In the genomic region with DNA sequence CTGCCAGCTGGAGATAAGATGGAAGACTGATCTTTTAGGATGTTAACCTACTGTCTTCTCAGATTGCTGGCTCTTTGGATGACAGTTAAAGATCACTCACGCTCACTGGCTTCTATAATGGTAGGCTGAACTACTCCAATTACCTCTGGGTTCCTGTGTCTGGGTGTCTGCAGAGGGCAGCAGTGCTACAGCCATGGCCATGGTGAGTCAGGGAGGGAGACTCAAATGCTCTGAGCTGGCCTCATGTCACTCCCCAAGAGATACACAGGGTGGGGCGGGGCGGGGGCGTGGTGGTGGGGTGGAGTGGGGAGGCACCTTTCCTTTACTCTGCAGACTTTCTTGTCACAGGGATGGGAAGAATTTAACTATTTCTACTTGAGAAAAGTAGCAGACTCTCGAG, we compare ENCODE assay signal across 13 mouse cellular contexts. TPM values are rescaled to one million over a fixed set of nuclear protein-coding genes. Genes with fewer than 3 reads are reported as not detected.
A peak's percentile ranks its signal among the peaks of the same experiment; 100 is the strongest.
DNase-seq lines count a peak whose midpoint lies in the region; ATAC-seq lines count a peak whose summit lies in the region.
"Had no signal": no experiment of that assay in that cellular context is flagged by ENCODE, and none has a peak within 500 bp of the region (broad histone marks: within the 10 kb centered on the region; RNA-seq: fewer than 3 reads in every experiment).

No protein-coding gene starts in this region.

- 59% methylated on average over 5 of the region's 5 CpGs for WGBS in midbrain, embryonic 13.5 days
- 63% methylated on average over 5 of the region's 5 CpGs for WGBS in midbrain, embryonic 10.5 days
- WGBS in intestine, embryonic 14.5 days: 45% methylated on average over 5 of the region's 5 CpGs
- 35% methylated on average over 5 of the region's 5 CpGs for WGBS in stomach, embryonic 14.5 days

- DNase-seq in embryo, embryonic 10.5 days (ENCODE audit: low spot score): peak; percentile 34
- DNase-seq in embryo, embryonic 9.5 days (ENCODE audit: extremely low spot score): no peak
- DNase-seq in midbrain, embryonic 10.5 days (ENCODE audit: low spot score): no peak
- no peak for DNase-seq in intestine, embryonic 14.5 days (ENCODE audit: low spot score)
- DNase-seq in retina, embryonic 14.5 days (ENCODE audit: low spot score): no peak
- DNase-seq in testis, postnatal 10 days (ENCODE audit: low spot score): no peak
- DNase-seq: cerebellum, adult 9-10 months; kidney, adult 8-10 months had no signal

- no peaks in the 10 kb centered on the region for H3K36me3 ChIP-seq in midbrain, embryonic 13.5 days
- no peaks in the 10 kb centered on the region for H3K36me3 ChIP-seq in midbrain, embryonic 10.5 days
- no peaks in the 10 kb centered on the region for H3K36me3 ChIP-seq in intestine, embryonic 14.5 days (ENCODE audit: control insufficient read depth, insufficient read depth, low read length)
- H3K36me3 ChIP-seq in stomach, embryonic 14.5 days (ENCODE audit: control insufficient read depth, insufficient read depth, low read length): no peaks in the 10 kb centered on the region
- H3K36me3 ChIP-seq: forebrain, embryonic 15.5 days; lung, embryonic 15.5 days had no signal

- H3K9me3 ChIP-seq in midbrain, embryonic 13.5 days: no peaks in the 10 kb centered on the region
- H3K9me3 ChIP-seq in midbrain, embryonic 10.5 days (replicated peaks): no peaks in the 10 kb centered on the region
- no peaks in the 10 kb centered on the region for H3K9me3 ChIP-seq in intestine, embryonic 14.5 days (ENCODE audit: control insufficient read depth, low read length)
- no peaks in the 10 kb centered on the region for H3K9me3 ChIP-seq in stomach, embryonic 14.5 days (ENCODE audit: control insufficient read depth, low read depth, low read length)
- H3K9me3 ChIP-seq: forebrain, embryonic 15.5 days; lung, embryonic 15.5 days had no signal

- no peak overlapping the region for H3K27ac ChIP-seq in midbrain, embryonic 13.5 days
- no peak overlapping the region for H3K27ac ChIP-seq in midbrain, embryonic 10.5 days (replicated peaks)
- no peak overlapping the region for H3K27ac ChIP-seq in intestine, embryonic 14.5 days (ENCODE audit: low read depth)
- H3K27ac ChIP-seq in stomach, embryonic 14.5 days (ENCODE audit: low read length): no peak overlapping the region
- H3K27ac ChIP-seq: forebrain, embryonic 15.5 days; left cerebral cortex, adult 2 months; lung, embryonic 15.5 days had no signal

- 0 out of 2 replicates have a peak, but pooled peaks have one; percentile 35 for ATAC-seq in midbrain, embryonic 13.5 days
- peak; percentile 52 for ATAC-seq in intestine, embryonic 14.5 days (replicated peaks; ENCODE audit: low FRiP score, low TSS enrichment, low read depth)
- 0 out of 2 replicates have a peak, but pooled peaks have one; percentile 48 for ATAC-seq in stomach, embryonic 14.5 days (ENCODE audit: insufficient number of reproducible peaks, insufficient read depth, low FRiP score, low read depth)
- ATAC-seq: forebrain, embryonic 15.5 days had no signal

- no peak overlapping the region for H3K4me3 ChIP-seq in midbrain, embryonic 13.5 days (replicated peaks)
- no peak overlapping the region for H3K4me3 ChIP-seq in midbrain, embryonic 10.5 days
- H3K4me3 ChIP-seq in intestine, embryonic 14.5 days (ENCODE audit: low read depth, low read length): no peak overlapping the region
- H3K4me3 ChIP-seq in stomach, embryonic 14.5 days (ENCODE audit: low read depth, low read length): no peak overlapping the region
- H3K4me3 ChIP-seq: forebrain, embryonic 15.5 days; left cerebral cortex, adult 2 months; lung, embryonic 15.5 days had no signal

- no peak overlapping the region for H3K4me2 ChIP-seq in midbrain, embryonic 13.5 days (replicated peaks)
- H3K4me2 ChIP-seq in intestine, embryonic 14.5 days (ENCODE audit: low read length): no peak overlapping the region
- H3K4me2 ChIP-seq in stomach, embryonic 14.5 days (replicated peaks; ENCODE audit: low read depth, low read length): no peak overlapping the region
- H3K4me2 ChIP-seq: forebrain, embryonic 15.5 days; lung, embryonic 15.5 days had no signal

- no peaks in the 10 kb centered on the region for H3K27me3 ChIP-seq in midbrain, embryonic 13.5 days
- no peaks in the 10 kb centered on the region for H3K27me3 ChIP-seq in midbrain, embryonic 10.5 days (ENCODE audit: low read depth, poor library complexity, severe bottlenecking)
- H3K27me3 ChIP-seq in intestine, embryonic 14.5 days (replicated peaks; ENCODE audit: control insufficient read depth, insufficient read depth, low read length): no peaks in the 10 kb centered on the region
- H3K27me3 ChIP-seq in stomach, embryonic 14.5 days (ENCODE audit: control insufficient read depth, insufficient read depth, low read length): no peaks in the 10 kb centered on the region
- H3K27me3 ChIP-seq: forebrain, embryonic 15.5 days; lung, embryonic 15.5 days had no signal

- peaks cover 7% of the 10 kb centered on the region; the same call in 1 of the 2 replicates for H3K4me1 ChIP-seq in midbrain, embryonic 13.5 days (replicated peaks)
- H3K4me1 ChIP-seq in midbrain, embryonic 10.5 days: no peaks in the 10 kb centered on the region
- no peaks in the 10 kb centered on the region for H3K4me1 ChIP-seq in intestine, embryonic 14.5 days (replicated peaks; ENCODE audit: control insufficient read depth, insufficient read depth, low read length)
- no peaks in the 10 kb centered on the region for H3K4me1 ChIP-seq in stomach, embryonic 14.5 days (ENCODE audit: control insufficient read depth, insufficient read depth, low read length)
- H3K4me1 ChIP-seq: forebrain, embryonic 15.5 days; lung, embryonic 15.5 days had no signal

- 0 out of 2 replicates have a peak overlapping the region, but pooled peaks have one; percentile 16 for H3K9ac ChIP-seq in midbrain, embryonic 13.5 days (replicated peaks)
- H3K9ac ChIP-seq in intestine, embryonic 14.5 days (ENCODE audit: low read length): no peak overlapping the region
- H3K9ac ChIP-seq in stomach, embryonic 14.5 days (replicated peaks; ENCODE audit: low read depth, low read length): no peak overlapping the region
- H3K9ac ChIP-seq: forebrain, embryonic 15.5 days; lung, embryonic 15.5 days had no signal

RNA-seq across cellular contexts. Expression of a gene that starts 42.1 kb away (rescaled TPM):
- polyA plus RNA-seq in midbrain, embryonic 13.5 days (2015; fragmentation: Nextera tagmentation; extraction: Ambion mirVana): 31.3 and 35.4 TPM in 2 replicates
- polyA plus RNA-seq in midbrain, embryonic 10.5 days (2016; fragmentation: Nextera tagmentation; extraction: Ambion mirVana): 19.0 and 21.5 TPM in 2 replicates
- polyA plus RNA-seq in intestine, embryonic 14.5 days (2014; fragmentation: Nextera tagmentation; extraction: Ambion mirVana): 14.0 and 14.3 TPM in 2 replicates
- 16.9 and 18.0 TPM in 2 replicates for polyA plus RNA-seq in stomach, embryonic 14.5 days (2014; fragmentation: Nextera tagmentation; extraction: Ambion mirVana)
